Mouse (Mus musculus): ENCODE data around the gene Fgfr2. TPM values are rescaled to one million over a fixed set of nuclear protein-coding genes. Genes with fewer than 3 reads are reported as not detected.
"Not testable (repeated sequence)": the region's sequence is repeated elsewhere in the genome, so short reads cannot be mapped to it uniquely, and the experiment has no call there.

Fgfr2 gene
- total RNA-seq, 4 experiments from 2014 or later, result 1.1 to 1.9 (median 1.4) TPM

- DNase-seq (ENCODE audit: low spot score), result no peak
Measured at GRCm38 (mm10) chr7:132464894-132465293, 658.3 kb downstream of the Fgfr2 start.

DNA sequence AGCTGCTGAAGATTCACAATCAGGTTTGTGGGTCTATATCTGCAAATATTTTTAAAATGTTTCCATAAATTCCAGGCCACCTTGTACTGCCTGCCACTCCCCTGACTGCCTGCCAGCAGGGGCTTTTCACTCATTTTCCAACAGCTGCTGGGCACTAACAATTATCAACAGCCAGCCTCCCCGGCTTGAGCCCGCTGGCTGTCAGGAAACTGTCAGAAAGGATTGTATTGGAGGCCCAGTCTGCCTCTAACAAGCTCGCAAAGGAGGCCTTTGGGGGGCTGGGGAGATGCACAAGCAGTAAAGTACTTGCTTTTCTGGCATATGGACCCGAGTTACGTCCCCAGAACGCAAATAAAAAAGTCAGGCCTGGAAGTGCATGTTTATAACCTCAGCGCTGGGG lies 664.7 kb downstream of the Fgfr2 start:
- no peak for DNase-seq (ENCODE audit: low spot score)

DNA sequence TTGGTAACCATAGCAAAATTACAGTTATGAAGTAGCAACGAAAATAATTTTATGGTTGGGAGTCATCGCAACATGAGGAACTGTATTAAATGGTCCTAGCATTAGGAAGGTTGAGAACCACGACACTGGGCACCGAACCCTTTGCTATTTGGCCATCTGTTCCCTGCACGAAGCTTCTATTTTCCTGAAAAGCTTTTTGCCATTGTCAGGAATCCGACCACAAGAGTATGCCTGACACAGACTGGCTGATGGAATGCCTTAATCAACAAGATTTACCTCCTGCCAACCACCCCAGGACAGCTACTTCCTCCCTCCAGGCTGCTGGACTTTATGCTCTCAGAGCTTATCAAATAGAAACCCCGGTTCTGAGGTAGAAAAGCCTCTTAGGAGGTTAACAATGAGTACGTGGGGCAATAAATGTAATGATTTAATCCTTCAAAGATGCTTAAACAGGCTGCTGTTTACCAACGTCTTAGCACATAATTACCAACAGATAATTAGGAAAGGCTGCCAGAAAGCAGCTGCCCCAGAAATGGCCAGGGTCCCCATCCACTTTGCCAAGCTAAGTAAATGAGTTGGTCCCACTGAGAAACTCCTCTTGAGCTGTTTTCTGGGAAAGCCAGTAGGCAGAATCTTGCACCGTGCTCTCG lies 668.0 kb downstream of the Fgfr2 start:
- DNase-seq (ENCODE audit: low spot score), result no peak

DNA sequence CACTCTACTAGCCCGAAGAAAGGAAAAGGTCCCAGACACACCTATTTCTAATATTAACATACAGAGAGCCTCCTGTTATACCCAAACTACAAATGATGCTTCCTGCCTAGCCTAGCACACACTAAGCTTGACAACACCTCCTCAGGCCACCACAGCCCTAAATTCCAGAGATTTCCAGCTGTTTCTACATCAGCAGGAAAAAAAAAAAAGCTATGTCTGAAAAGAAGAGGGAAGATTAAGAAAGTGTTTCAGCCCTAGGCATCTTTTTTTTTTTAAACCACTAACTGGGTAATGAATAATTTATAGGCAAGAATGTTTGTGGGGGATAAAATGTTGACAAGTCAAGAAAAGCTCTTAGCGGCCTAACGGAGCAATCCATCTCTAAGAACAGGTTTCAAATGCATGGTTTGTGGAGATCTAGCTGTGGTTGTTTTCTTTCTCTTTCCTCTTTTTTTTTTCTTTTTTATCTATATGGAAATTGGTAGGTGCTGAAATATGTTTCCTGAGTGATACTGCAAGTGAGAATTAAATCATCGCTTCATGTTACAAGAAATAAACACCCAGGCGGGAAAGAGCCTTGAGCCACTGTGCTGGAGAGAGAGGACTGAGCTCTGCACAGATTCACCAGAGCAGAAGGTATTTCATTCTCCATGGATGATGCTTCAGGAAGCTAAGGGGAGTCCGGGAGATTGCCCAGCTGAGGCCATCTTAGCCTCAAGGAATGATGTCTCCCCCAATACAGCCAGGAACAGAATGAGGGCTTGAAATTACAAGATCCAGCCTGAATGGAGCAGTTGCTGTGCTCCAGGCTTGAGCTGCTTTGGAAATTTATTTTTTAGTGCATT lies 673.0 kb downstream of the Fgfr2 start:
- no peak for DNase-seq (ENCODE audit: low spot score)

DNA sequence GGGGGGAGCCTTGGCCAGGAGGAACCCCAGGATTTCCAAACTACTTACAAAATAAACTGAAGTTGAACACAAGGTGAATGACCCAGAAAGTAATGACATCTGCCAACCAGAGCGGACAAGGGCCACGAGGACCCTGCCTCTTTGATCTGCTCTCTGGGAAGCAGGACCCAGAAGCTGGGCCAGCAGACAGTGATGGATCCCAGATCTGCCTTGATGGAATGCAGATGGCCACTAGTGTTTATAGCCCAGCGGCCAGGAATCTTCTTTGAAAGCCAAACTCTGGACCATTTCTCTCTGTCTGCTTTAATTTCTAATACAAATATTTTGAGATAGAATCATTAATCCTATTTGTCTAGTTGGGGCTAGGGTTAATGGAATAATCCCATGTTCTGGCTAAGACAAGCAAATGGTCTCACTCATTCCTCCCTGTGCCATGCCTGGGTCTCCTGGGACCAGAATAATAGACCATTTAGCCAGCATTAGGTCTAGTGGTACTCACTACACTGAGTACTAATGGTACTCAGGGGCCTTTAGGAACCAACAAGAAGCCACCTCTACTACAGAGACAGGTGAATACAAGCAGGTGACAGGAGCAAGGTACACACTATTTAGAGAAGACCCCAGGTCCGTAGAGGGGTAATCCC lies 674.5 kb downstream of the Fgfr2 start:
- no peak for DNase-seq (ENCODE audit: low spot score)

DNA sequence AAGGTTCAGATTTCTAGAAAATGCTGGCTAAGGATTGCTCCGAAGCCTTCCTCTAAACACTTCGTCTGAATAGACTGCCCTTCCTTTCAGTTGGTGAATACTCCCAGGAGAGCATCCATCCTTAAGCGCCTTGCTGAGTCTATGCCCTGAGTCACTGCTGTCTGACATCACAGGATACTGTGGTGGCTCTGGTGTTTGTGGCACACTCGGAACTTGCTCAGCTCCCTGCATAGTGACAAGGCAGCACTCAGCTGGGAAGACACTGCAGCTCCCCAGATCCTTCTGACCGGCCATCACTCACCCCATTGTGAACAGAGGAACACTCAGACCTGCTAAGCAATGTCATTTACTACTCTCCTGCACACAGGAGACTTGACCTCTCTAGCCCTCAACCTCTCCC lies 675.6 kb downstream of the Fgfr2 start:
- no peak for DNase-seq (ENCODE audit: low spot score)

DNA sequence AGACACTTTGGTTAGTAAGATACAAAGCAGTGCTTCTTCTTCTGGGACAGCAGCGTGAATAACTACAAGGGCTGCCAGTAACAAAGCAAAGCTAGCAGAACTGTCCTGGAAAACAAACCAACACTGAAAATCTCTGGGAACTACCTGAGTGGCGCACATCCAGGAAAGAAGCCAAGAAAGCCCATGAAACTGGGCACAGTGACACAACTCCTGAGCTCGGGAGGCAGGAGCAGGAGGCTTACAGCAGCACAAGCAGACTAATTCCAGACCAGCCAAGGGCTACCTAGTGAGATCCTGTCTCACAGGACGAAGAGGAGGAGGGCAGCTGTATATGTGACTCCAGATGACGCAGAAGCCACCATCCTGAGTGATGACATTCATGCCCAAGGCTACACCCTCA lies 676.3 kb downstream of the Fgfr2 start:
- DNase-seq (ENCODE audit: low spot score), result no peak

DNA sequence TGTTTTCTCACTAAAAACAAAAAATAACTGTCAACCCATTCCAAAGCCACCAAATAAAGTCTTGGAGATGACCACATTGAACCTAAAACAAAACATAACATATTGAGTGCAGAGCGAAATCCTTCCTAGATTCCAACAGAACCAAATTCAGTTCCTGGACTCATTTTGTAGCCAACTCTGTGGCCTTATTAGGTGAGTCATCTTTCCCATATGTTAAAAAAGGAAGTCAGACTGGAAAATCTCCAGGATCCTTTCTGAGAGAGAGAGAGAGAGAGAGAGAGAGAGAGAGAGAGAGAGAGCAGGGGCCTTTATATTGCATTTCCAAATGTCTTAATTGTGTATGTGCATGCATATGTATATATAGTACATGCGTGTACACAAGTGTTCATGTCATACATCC lies 678.9 kb downstream of the Fgfr2 start:
- DNase-seq (ENCODE audit: low spot score), result no peak

DNA sequence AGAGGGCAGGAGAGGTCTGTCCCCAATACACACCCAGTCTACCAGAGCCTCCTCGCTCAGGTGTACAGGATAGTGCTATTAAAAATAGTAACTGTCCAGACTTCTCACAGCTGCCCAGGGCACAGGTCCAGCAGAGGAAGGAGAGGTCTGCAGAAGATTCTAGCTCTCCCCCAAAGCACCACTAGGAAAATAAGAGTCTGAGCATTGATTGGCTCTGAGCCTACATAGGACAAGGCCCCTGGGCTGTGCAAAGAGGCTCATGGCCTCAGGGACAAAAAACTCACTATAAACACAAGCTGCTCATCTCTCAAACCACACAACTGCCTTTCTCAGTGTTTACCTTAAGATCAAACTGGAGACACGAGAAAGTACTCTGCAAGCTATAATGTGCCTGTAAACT lies 679.4 kb downstream of the Fgfr2 start:
- peak; percentile 10 for DNase-seq (ENCODE audit: low spot score)

- peak; percentile 36 for DNase-seq (ENCODE audit: low spot score)
Measured at GRCm38 (mm10) chr7:132443134-132443533, 680.0 kb downstream of the Fgfr2 start.

GRCm38 (mm10) chr7:132442133-132442763 lies 680.9 kb downstream of the Fgfr2 start:
- DNase-seq (ENCODE audit: low spot score), result not testable (repeated sequence)

GRCm38 (mm10) chr7:132439916-132440315 lies 683.2 kb downstream of the Fgfr2 start:
- DNase-seq (ENCODE audit: low spot score), result peak; percentile 8

- DNase-seq (ENCODE audit: low spot score), result no peak
Measured at GRCm38 (mm10) chr7:132438060-132438459, 685.1 kb downstream of the Fgfr2 start.

DNA sequence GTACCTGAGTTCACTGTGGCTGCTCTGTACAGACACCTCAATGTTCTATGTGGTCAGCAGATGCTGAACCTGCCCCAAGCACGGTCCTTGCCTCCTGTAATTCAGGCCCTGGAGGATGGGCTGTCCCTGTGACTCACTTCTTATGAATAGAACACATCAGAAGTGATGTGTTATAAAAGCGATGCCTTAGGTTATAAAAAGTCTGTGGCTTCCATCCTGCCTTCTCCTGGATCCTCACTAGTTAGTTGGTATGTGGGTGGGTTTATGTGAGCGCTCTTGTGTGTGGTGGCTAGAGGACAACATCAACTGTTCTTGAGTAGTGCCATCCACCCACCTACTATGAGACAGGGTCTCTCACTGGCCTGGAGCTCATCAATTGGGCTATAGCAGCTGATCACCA lies 685.7 kb downstream of the Fgfr2 start:
- no peak for DNase-seq (ENCODE audit: low spot score)

- peak; percentile 16 for DNase-seq (ENCODE audit: low spot score)
Measured at GRCm38 (mm10) chr7:132435486-132436055, 687.6 kb downstream of the Fgfr2 start.

- DNase-seq (ENCODE audit: low spot score), result no peak
Measured at GRCm38 (mm10) chr7:132429324-132429723, 693.8 kb downstream of the Fgfr2 start.

- no peak for DNase-seq (ENCODE audit: low spot score)
Measured at GRCm38 (mm10) chr7:132428308-132428707, 694.8 kb downstream of the Fgfr2 start.

- no peak for DNase-seq (ENCODE audit: low spot score)
Measured at GRCm38 (mm10) chr7:132426069-132426468, 697.1 kb downstream of the Fgfr2 start.

GRCm38 (mm10) chr7:132425364-132425999 lies 697.7 kb downstream of the Fgfr2 start:
- DNase-seq (ENCODE audit: low spot score), result no peak

- DNase-seq (ENCODE audit: low spot score), result peak; percentile 67
Measured at GRCm38 (mm10) chr7:132423570-132423969, 699.6 kb downstream of the Fgfr2 start.
